Mouse (Mus musculus) mature B cell (primary cell): Measurements from ENCODE around the gene Thoc6.

Experiments
- in situ Hi-C: fragments of 300-500 bp; cut with MboI; formaldehyde crosslinking; loops from 2 replicates; pipeline ENCODE4 v1.14.3; 2019

Thoc6 gene

DNA sequence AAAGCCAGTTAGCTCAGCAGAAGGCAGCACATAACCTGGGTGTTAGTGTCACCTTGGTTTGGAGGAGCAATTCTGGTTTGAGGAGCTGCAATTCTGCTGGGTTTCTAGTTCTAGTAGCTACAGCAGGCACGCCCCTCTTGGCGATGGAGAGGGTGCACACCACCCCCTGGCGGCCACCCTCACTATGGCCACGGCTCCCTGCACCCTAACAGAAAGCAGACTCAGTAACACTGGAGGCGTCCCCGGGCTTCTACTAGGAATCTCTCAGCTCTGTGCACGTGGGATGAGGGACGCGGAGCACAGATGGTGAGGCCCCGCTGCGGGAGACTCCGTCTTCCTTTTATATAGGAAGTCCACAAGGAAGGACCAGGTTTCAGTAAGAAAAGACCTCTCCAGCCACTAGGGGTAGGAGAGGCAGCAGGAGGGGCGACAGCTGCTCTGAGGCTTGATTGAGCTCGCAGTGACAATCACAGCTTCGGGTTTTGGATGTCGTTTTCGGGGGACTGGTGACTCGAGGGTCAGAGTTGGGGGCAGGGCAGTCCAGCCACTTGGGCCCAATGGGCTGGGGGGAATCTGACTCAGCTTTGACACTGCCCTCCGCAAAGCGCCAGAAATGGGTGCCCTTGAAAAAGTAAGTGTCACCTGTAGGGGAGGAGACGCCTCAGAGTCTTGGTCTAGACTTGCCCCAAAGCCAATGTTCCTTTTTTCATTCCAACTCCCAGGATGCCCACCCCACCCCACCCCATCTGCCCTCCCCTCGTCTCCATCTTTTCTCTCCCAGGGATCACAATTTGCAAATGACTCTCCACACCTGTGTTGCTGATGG lies 43.3 kb downstream of the Thoc6 start:
- in situ Hi-C loops: no loop called here

DNA sequence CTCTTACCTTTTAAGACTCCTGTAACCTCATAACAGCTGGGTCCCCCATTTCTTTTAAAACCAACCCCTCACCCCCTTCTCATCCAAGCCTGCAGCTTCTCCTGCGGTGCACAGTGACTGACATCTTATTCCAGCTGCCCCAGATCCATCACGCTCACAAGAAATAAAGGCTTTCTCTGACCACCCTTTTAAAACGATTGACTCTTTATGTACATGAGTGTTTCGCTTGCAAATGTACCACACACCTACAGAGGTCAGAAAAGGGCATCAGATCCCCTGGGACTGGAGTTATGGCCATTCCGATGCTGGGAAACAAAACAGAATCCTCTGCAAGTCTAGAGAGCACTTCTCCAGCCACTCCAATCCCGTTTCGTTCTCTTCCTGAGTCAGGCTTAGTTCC lies 45.9 kb downstream of the Thoc6 start:
- in situ Hi-C loops: no loop called here

DNA sequence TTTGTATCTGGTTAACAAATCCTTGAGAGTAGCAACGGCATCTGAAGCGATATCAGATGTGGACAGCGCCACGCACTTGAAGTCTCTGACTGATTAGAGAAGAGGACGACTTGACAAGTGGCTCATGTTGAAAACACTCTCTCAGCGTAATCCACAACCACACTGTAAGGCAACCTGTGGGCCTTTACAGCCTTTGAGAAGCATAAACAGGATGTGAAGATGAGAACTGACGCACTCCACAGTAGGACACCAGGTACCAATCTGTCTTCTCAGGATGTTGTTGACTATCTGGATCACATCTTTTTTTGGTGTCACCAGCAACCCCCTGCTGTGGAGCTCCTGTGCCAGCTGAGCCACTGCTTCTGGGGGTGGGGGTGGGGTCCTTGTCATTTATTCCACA lies 53.3 kb downstream of the Thoc6 start:
- in situ Hi-C loops: no loop called here
